Mouse (Mus musculus) ZHBTc4 (cell line): Measurements from ENCODE around the gene Stt3b.
A peak's percentile ranks its signal among the peaks of the same experiment; 100 is the strongest.
"Not testable (repeated sequence)": the region's sequence is repeated elsewhere in the genome, so short reads cannot be mapped to it uniquely, and the experiment has no call there.

Source experiments
- DNase-seq: peaks from one replicate; pipeline ENCODE4 v3.0.0-alpha.2; 2011; ENCODE audit warnings: low read depth, low spot score

Stt3b gene

GRCm38 (mm10) chr9:115318621-115319375, 8.6 kb upstream of the Stt3b start:
- peak; percentile 45 for DNase-seq

- no peak for DNase-seq
These were observed 6.8 kb upstream of the Stt3b start for GRCm38 (mm10) chr9:115317049-115317448.

DNA sequence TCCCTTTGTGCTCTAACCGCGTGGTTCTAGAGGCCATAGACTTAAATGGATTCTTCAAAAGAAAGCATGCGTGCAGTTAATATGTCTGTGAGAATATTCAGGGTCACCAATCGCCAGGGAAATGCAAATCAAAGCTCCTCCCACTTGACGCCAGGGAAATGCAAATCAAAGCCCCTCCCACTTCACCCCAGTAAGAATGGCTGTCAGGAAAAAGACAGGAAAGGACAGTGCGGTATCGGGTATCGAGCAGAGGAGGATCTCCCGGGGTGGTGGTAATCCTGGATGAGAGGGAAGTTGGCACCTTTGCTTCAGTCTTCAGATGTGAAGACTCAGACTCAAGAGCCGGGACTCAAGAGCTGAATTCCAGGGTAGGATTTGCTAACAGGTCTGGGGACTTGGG, 4.3 kb upstream of the Stt3b start:
- no peak for DNase-seq

GRCm38 (mm10) chr9:115313830-115314229, 3.6 kb upstream of the Stt3b start:
- DNase-seq, result no peak

DNA sequence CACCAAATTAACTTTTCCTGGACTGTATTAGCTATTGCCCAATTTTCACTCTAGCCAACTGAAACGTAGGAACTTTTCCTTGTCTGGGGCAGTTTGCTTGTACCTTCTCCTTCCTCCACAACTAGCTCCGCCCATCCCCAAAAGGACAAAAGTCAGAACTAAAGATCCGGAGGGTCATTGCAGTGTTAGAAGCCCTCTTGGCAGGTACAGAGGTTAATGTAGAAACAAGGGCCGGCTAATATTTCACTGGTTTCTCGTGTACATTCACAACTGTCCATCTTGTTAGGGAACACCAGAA, 951 bp upstream of the Stt3b start:
- peak; percentile 75 for DNase-seq

GRCm38 (mm10) chr9:115309977-115310345, 260 bp downstream of the Stt3b start:
- no peak for DNase-seq

GRCm38 (mm10) chr9:115309381-115309971, 745 bp downstream of the Stt3b start:
- DNase-seq, result peak; percentile 59

- DNase-seq, result peak; percentile 28
These were observed 1.3 kb downstream of the Stt3b start for GRCm38 (mm10) chr9:115308941-115309380.

DNA sequence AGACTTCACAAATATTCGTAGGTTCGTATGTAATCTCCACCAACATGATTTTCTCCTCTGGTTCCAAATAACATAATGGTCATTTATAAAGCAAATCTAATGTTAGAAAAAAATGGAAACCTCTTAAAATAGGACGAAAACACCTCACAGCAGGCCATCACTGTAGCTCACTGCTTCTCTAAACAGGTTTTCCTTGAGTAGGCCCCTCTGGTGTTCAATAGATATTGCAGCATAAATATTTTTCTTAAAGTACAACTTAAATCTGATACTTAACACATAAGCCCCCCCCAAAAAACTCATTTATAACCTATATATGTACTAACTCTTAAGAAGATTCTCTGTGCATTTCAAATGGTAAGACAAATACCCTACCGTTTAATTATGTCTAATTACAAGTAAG, 1.8 kb downstream of the Stt3b start:
- DNase-seq, result no peak

- DNase-seq, result no peak
These were observed 4.0 kb downstream of the Stt3b start for GRCm38 (mm10) chr9:115306202-115306601.

GRCm38 (mm10) chr9:115304149-115304548, 6.1 kb downstream of the Stt3b start:
- DNase-seq, result no peak

- DNase-seq, result no peak
These were observed 8.6 kb downstream of the Stt3b start for GRCm38 (mm10) chr9:115301593-115301992.

GRCm38 (mm10) chr9:115301002-115301579, 9.1 kb downstream of the Stt3b start:
- no peak for DNase-seq

DNA sequence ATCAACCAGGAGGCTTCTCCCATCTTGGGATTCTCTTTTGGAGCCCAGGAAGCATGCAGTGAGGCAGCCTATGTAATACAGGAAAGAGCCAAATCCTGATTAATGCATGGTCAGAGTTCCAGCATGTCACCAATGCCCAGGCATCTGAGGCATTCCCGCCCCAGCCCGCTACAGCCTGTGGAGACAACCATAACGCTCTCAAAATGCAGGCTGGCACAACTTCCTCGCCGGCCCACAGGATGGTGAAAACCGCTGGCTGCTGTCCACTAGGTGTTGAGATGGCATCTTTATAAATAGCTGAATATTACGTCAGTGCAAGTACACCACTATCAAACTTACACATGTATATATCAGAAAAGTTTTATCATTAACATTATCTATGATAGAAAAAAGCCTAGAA, 13.5 kb downstream of the Stt3b start:
- DNase-seq, result no peak

DNA sequence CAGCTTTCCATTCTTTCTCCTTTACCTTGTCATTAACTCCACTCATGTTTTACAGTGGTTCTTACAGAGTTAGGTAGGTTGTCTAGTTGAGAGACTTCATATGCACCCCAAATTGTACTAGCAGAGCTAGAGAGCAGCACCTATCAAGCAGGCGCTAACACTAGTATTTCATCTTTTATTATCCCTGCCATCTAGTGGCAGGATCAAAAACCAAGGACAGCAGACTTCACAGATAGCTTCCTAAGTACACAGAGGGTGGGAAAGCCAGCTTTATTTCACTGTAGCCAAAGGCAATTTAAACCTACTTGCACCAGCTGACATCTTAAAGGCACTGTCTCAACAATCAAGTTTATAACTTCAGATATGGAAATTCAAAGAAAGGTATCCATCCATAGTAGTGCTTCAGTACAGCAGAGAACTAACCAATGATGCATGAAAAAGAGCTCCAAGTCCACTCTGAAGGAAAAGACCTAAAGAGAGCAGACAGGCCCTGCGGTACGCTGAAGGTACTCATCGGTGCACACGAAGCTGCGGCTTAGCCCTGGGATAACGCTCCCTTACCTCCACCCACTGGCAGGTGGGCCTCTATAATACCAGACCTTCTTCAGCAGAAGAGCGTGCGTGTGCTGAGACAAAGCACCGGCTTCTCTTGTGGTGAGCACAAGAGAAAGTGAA, 16.2 kb downstream of the Stt3b start:
- peak; percentile 39 for DNase-seq

- no peak for DNase-seq
These were observed 22.3 kb downstream of the Stt3b start for GRCm38 (mm10) chr9:115287774-115288434.

DNA sequence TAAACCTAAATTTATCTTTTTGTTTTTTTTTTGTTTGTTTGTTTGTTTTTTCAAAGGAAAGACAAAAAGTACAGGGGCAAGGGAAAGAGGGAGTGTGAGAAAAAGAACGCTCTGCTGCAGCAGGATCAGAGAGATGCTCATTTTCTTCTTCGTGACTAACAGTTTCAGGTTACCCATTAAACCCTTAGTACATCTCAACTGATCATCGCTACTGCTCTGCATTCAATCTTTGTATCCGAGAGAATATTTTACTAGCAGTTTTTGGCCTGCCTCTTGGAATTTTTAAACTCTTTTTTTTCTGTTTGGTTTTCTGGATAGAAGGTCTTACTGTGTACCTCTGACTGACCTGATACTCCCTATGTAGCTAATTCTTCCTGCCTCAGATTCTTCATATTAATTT, 25.8 kb downstream of the Stt3b start:
- DNase-seq, result no peak

- DNase-seq, result no peak
These were observed 26.8 kb downstream of the Stt3b start for GRCm38 (mm10) chr9:115283403-115283802.

DNA sequence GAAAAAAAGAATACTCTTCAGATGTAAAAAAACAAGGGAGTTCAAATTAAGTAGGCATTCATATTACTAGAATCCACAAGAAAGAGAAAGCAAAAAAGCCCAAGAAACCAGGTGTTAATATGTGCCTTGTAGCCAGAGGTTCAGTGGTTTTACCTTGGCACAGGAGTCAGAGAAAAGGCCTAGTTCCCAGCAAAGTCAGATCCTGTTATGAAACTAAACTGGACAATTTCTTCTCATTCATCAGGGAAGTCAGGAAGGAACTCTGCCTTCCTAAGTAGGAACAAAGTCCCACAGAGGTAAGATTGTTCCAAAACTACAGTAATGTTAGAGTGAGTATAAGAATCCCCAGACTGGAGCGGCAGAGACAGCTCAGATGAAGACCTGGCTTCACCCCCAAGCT, 31.6 kb downstream of the Stt3b start:
- no peak for DNase-seq

DNA sequence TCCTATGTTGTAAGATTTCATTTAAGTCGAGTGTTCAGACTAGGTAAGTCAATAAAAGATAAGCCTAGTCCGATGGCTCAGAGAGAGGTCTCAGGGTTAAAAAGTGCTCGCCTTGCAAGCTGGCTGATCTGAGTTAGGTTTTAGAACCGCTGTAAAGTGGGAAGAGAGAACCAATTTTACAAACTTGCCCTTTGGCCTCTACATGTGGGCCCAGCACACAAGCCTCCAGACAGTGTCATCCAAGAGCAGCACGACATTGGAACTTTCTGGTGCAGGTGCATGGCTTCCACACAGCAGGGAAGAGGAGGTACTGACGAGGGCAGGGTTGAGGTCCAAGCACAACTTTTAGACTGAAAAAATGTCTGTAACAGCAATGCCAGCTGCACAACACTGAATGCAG, 35.4 kb downstream of the Stt3b start:
- DNase-seq, result no peak

DNA sequence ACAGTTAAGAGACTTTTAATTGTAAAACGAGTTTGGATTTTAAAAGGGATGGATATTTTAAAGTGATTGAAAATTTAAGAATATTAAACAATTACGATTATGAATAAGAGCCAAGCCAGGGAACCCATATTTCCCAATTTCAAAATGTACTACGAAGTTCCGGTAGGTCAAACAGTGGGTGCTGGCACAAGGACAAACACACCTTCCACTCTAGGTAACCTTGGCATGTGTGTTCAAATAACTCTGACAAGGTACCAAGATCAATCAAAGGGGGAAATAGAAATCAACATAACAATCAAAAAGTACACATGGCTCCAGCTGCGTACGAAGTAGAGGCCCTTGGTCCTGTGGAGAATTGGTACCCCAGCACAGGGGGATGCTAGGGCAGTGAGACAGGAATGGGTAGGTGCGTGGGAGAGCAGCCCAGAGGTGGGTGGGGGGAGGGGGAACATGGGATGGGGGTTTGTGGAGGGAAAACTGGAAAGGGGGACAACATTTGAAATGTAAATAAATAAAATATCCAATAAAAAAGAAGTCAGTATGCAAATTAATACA, 37.0 kb downstream of the Stt3b start:
- DNase-seq, result no peak

- DNase-seq, result not testable (repeated sequence)
These were observed 37.8 kb downstream of the Stt3b start for GRCm38 (mm10) chr9:115272451-115272850.
